Mouse (Mus musculus): ENCODE data around the gene Gm17409.

Gm17409 gene

DNA sequence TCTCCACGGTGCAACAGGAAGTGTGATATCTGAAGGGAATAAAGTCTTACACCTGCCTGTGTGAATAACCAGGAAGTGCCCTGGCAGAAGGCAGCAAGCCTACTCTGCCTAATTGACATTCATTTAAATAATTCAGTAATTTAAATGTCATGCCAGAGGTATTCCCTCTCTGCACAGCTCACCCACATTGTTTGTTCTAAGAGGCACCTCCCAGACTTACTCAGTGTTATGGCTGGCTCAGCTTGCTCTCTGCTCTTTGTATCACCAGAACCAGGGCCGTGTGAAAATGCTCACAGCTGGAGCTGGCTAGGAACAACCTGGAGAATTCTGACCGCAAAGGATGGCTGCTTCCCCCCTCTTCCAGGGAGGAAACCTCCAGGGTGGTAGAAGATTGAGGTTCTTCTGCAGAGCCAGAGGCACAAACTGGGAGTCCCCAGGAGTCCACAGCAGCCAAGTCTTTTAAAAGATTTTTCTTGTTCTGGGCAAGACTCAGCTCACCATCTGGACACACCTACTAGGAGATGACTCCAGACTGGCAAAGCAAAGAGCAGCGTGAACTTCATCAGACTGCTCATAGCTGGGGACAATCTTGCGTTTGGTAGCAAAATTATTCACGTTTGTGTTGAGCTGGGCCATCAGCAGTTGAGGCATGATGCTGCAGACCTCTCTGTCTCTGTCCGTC, 14.5 kb downstream of the Gm17409 start:
- DNase-seq (ENCODE audit: low read depth, low spot score): no peak

DNA sequence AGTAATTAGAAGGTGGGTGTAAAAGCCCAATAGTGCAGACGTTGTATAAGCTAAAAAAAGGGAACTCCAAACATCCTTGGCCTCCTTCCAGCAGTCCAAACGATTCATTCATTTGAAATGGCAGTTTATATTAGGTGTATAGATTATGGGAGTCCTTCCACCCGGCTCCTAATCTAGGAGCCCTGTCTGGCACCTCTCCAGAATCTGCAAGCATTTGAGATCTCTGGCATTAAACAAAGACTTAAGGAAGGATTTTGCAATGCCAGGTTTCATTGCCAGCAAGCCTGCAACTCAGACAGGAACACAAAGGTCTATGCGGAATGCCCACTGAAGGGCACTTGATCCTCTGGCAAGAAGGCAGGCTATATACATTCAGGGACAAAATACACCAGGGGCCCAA, 15.2 kb downstream of the Gm17409 start:
- no peak for DNase-seq (ENCODE audit: low read depth, low spot score)

DNA sequence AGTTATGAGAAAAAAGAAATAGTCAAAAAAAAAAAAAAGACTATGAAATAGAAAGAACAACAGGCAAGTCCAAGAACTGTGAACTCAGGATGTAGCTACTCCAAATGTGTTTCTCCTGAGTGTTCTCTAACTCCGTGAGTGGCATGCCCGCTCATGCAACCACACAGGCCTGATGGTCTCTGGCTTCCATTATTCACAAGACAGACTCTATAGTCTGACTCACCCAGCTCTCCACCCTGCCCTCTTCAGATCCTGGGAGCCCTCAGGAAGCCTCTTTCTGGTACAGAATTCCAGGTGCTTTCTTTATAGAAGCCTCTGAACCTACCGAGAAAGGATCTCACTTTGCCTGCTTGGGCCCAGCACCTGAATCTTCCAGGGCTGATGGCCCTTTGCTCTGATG, 15.8 kb downstream of the Gm17409 start:
- no peak for DNase-seq (ENCODE audit: low read depth, low spot score)

DNA sequence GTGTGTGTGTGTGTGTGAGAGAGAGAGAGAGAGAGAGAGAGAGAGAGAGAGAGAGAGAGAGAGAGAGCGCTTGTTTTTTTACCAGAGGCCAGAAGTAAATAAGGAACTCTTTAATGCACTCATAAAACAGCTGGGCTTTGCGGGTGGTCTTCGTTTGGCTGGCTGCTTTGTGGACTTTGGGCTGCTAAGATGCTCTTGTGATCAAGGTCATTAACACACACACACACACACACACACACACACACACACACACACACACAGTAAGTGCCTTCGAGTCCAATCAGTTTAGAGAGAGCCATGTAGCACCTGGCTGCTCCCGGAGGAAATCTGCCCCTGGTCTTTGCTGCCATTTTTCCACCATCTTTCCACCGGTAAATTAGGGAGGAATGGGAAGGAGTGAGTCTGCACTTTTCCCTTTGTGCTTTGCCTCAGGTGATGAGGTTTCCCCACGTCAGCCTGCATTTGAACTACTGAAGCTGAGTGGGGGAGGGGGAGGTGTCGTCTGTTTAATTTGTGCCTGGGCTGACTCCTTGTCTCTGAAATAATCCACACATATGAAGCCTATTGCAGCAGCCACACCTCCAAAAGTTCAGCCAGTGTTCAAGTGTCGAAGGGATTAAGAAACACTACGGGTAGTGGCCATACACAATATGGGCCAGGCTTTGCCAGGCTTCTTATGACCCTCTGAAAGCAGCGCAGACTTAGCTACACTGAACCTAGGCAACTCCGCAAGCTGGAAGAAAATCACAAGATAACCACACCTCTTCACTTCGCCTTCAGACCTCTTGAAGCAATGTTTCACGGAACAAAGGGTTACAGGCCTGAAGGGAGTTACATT, 16.7 kb downstream of the Gm17409 start:
- no peak for DNase-seq (ENCODE audit: low read depth, low spot score)

DNA sequence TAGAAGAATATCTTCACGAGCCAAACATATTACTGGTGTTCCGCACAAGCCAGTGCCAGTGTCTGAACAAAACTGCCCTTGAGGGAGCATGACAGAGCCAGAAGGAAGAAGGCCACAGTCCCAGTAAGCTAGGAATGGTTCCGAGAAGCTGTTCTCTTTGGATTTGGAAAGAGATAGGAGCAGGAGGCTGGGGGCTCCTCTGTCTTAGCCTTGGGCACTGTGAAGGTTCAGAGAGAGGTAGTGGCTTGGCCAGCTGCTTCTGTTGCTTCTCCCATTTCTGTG, 17.3 kb downstream of the Gm17409 start:
- no peak for DNase-seq (ENCODE audit: low read depth, low spot score)

DNA sequence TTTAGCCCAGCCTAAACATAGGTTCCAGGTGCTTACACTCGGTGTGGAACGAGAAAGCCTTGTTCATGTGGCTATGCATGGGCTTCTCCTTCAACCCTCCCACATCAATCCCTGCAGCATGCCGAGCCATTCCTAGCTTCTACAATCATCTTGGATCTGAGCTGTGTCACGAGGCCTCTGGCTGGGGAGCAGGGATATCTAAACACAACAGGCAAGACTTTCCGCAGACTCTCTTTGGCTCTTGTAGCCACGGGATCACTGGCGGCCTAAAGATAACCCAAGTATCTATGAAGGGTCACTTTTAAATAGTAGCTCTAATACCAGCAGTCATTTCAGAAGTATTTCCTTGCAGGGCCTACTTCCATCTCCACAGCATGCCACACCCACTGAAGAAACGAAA, 18.5 kb downstream of the Gm17409 start:
- DNase-seq (ENCODE audit: low read depth, low spot score): no peak

DNA sequence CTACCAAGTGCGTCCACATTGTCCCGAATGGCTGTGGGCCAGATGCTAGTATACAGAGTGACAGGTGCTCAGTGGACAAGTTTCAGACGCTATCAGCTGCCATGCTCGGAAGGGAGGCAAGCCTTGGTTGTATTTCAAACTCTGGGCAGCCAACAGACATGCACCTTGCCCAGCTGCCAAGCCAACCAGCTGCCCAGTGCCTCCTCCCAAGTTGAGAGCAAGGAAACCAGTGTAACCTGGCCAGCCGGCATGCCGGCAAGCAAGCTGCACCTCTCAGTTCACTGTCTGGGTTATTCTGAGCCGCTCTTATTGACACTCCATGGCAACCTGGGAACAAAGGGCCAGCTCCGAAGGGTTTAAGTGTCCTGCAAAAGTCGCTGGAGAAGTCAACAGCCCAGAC, 19.4 kb downstream of the Gm17409 start:
- no peak for DNase-seq (ENCODE audit: low read depth, low spot score)

DNA sequence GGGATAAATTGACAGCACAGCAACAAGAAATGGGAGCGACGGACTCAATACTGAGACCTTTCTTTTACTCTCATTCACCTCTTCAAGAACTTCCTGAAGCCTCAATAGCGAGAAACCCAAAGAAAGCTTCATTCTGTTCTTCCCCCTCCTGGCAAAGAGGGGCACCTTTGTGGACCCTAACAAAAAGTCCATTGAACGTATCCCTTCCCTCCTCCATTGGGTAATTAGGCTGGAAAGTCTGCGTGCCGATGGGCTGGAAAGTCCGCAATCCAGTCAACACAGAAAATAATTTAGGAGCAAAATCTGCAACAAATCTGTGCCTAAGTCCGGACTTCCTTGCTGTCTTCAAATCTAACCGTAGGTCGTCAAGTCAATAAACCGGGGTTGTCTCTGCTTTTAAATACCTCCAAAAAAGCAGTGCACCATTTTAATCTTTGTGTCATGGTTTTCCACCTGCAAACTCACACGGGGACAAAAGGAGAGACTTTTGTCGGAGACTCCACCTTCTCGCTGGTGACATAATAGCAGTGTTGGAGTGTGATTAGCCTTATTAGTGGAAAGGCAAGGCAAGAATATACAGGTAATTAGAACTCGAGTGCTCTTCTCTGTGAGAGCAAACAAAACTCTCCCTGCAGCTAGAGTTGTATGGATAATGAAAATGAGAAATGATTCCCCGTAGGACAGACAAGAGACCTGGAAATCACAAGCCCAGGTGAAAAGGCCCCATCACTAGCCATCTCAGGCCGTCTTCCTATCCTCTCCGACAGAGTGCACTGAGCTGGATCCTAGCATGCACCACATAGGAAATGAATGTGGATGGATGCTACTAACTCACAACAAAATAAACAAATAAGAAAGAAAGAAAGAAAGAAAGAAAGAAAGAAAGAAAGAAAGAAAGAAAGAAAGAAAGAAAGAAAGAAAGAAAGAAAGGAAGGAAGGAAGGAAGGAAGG, 24.0 kb downstream of the Gm17409 start:
- no peak for DNase-seq (ENCODE audit: low read depth, low spot score)

DNA sequence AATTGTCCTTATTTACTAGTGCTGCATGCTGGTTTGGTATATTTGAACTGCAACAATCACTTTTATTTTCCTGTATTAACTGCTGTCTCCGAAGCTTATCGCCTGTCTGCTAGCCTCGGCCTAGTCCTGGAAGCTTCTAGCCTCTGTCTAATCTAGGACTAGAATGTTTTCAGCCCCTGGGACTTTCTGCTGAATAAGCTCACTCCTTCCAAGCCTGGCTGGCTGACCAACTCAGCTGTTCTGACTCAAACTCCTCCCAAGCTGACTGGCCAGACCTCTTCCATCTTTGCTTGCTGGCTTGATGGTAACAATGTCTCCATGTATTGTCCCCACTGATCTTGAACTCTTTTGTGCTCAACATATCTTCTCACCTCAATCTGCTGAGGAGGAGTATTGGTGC, 25.4 kb downstream of the Gm17409 start:
- no peak for DNase-seq (ENCODE audit: low read depth, low spot score)

DNA sequence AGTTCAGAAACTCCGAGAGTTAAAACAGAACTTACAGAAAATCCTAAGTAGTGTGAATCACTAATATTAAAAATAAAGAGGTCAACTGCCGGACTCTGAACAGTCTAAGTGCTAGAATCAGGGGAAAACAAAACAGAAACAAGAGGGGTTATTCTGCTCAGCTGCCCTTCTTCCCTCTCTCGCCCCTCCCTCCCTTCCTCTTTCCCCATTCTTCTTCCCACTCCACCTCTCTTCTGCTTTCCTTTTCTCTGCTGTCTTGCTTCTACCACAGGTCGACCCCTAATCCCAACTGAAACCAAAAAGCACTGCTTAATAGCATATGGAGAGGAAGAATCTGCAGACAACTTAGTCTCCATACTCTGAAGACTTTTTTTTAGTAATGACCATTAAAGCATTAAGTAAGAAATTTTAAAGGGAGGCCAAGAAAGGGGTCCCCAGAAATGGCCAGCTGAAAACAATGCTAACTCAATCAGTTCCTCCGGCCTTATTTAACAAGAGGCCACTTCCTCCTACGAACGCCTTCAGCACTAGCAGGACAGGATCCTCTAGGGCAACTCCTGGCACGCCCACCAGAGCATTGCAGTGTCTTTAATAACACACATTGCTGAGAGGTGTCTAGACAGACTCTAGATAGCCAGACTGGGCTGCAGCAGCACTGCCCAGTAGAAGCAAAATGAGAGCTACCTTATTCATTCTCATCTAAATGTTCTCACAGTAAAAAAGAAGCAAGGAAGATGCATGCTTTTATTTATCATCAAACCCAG, 26.9 kb downstream of the Gm17409 start:
- DNase-seq (ENCODE audit: low read depth, low spot score): no peak

DNA sequence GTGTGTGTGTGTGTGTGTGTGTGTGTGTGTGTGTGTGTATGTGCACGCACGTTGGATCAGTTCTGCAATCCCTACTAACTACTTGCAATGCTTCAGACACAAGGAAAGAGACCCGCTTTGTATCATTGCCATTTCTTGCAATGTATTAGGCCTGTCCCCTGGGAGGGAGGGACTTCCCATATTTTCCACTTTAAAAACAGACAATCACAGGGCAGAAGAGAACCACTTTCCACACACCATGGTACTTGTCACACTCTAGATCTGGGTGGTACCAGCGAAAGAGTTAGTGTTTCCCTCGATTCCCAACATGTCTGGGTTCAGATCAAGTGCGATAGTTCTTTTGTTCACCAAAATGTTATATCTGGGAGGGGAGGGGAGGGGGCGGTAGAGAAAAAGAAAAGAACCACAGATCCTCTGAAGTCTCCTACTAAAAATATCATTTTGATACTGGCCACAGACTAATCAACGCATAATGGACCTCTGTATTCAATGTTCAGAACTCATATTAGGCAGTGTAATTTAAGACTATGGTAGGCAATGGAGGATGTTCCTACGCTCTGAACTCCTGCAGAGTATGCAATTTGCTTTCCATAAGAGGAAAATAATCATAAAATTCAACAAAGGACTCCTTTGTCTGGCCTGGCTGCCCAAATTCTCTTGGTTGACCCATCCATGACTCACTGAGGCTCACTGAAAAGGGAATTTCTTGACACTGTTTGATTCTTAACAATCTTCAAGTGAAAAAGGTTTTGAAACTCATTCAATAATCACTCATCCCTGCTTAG, 35.6 kb downstream of the Gm17409 start:
- DNase-seq (ENCODE audit: low read depth, low spot score): no peak

DNA sequence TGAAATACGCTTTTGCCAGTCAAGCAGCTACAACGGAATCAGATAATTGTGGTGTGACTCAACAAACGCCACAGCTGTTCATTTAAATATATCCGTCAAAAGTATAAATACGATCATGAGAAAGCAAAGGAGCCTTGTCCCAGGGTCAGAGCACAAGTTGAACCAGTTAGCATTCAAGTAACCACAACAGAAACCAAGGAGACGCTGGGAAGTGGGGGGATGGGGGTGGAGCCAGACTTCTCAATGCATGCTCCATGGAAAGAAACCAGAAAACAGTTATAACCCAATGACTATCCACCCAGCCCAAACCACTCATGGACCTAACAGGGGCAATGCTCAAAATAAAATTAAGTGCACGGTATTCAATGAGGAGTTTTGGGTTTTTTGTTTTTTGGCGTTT, 40.3 kb downstream of the Gm17409 start:
- no peak for DNase-seq (ENCODE audit: low read depth, low spot score)

DNA sequence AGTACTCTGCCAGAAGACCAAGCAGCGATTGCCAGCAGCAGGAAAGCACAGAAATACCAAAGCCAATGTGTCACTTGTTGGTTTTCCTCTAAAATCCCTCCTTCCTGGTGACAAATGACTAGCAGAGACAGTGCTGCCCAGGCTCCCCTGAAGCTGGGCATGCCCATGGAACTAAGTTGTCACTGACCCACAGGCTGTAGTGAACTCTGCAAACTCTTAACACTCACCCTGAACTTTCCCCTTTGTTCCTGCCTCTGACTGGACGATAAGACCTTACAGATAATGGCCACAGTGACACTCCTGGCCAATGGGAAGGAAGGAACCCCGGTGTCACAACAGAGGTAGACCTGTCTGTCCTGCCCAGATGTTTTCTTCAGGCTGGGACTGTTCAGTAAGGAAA, 43.3 kb downstream of the Gm17409 start:
- DNase-seq (ENCODE audit: low read depth, low spot score): no peak

DNA sequence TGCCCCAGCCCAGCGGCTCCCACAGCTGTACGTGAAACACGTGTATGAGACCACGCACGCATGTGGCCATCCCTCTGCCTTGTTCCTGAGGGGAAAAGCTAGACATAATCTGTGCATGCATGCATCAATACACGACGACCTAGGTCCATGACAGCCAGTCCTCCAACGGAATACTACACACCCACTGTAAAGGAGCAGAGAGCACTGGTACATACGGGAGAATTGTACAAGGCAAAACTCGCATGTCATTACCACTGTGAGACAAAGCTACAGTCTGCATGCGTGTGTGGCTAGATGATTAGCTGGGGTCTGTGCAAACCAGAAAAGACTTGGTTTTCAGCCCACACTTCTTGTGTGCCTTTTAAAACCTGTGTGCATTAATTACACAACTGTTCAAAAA, 44.6 kb downstream of the Gm17409 start:
- no peak for DNase-seq (ENCODE audit: low read depth, low spot score)

DNA sequence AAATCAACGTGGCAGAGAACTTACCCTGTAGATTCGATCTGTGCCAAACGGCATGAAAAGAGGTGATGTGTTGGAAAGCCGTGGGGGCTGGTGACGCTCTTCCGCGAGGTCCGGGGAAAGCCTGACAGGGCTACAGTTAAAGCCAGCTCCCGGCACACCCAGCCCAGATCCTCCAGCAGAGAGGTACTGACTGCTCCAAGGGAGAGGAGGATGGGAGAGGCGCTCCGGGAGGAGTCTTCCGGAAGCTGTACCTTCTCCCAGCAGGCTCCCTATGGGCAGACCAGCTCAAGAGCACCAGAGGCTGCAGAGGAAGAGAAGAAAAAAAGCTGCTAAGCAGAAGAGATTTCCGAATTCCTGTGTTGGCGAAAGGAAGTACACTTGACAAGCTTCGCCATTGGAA, 46.1 kb downstream of the Gm17409 start:
- DNase-seq (ENCODE audit: low read depth, low spot score): no peak

DNA sequence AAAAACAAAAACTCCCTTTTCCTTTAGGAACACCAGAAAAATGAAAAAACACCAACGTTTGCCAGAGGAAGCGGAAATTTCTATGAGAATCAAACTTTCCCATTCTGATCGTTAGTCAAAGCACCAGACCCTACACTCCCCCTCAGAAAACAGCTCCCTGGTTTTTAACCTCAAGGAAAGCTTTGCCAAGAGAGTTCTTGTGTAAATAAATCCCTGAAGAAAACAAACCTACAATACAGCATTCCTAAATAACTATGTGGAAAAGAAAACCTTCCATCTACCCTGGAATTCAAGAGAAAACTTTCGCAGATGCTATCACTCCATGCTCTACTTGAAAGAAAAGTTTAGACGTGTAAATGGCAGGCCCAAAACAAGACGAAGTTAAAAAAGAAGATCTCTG, 47.0 kb downstream of the Gm17409 start:
- no peak for DNase-seq (ENCODE audit: low read depth, low spot score)

DNA sequence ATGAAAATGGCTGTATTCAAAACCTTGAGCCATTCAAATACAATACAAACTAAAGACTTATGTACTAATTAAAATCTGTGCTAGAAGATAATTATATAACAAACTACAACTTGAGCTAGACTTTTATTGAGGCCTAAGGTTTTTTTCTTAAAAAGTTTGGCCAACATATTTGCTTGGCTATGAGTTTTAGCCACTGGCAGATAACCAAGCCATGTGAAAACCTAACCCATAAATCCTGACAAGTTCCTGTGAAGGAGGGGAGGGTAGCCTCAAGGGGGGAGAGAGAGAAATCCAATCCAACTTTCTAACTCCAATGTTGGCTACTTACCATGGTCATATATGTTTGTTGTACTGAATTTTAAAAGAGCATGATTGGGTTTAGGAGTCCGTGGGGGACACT, 48.6 kb downstream of the Gm17409 start:
- no peak for DNase-seq (ENCODE audit: low read depth, low spot score)
